Mouse (Mus musculus): ENCODE measurements around the gene Akt3.

GRCm38 (mm10) chr1:177029032-177029431, 229.0 kb downstream of the Akt3 start:
- TF ChIP-seq POLR2A (IDR thresholded peaks at IDR 0.05; ENCODE audit: extremely low read depth, insufficient read depth, low read length) (no peak), CTCF (IDR thresholded peaks at IDR 0.05; ENCODE audit: extremely low read depth, insufficient read depth, low read length) (no peak)

All from cortical plate, adult 2 months (tissue).